Mouse (Mus musculus): Measurements from ENCODE around the gene Gm4553.
"Not testable (repeated sequence)": the region's sequence is repeated elsewhere in the genome, so short reads cannot be mapped to it uniquely, and the experiment has no call there.

The Gm4553 gene

DNA sequence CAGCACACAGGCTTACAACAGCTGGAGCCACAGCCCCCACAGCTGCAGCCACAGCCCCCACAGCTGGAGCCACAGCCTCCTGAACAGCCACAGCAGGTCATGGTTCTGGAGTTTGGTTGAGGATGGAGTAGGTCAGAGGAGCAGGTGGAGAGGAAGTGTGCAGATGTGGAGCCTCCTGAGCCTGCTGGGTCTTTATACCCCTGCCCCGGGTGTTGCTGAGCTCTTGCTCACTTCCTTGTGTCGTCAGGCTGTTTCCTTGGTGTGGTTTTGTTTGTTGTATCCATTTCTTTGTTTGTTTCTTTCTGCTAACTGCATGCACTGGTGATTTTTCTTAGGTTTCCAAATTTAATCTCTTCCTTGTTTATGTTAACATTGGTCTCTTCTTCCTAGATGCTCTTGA lies 29.6 kb downstream of the Gm4553 start, which contains the start of gene Gm39115:
Gene Gm39115 (minus strand): TSS at position 101 of the 400 bp plus-strand sequence.
- not testable (repeated sequence) for DNase-seq (ENCODE audit: low spot score in 2 of 2)

DNA sequence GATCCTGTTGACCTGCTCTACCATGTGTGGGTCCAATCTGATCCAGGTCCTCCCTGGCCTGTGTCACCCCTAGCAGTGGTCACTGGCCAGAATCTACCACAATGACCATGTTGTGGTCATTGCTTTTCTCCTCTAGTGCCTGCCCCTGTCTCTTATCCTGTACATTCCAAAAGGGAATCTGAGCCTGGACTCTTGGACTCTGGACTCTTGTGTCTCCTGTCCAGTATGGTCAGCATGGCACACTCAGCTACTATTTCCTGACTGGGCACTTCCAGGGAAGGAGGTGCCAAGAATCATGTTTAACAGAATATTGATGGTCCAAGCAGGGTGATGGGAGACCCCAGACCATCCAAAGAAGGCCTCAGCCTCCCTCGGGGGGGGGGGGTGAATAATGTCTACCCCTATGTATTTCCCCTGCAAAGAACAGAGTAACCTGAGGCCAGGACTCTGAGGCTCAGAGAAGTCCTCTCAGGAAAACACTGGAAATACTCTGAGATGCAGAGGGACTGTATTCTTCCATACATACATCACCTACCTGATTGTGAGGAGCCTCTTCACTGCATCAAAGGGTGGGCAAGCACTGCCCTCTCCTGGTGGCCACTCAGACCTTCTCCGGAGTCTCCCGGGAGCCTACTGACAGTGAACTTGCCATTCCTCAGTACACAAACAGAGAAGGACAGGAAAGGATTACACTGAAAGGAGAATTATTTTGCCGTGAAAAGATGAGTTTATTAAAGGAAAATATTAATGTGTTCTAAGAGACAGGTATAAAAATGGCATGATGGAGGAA lies 31.1 kb downstream of the Gm4553 start:
- DNase-seq (ENCODE audit: low spot score in 2 of 2): peak in 1 of 2 experiments; percentile 18

DNA sequence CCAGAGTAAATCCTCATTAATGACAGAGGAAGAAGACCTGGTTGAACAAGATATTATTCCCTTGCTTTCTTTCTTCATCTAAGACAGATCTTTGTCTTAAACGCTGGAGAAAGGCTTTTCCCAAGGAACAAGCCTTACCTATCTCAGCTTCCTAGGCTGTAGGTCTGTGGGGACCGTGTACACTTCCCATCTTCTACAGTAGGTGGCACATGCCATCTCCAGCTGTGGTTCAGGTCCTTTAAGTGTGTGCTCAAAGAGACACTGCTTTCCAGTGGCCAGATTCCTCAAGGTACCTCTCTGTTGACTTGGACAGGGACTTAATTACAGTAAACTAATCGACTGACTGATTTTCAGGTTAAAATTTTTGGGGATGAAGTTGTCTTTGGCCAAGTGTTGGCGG lies 36.7 kb downstream of the Gm4553 start:
- DNase-seq (ENCODE audit: low spot score in 2 of 2): no peak

DNA sequence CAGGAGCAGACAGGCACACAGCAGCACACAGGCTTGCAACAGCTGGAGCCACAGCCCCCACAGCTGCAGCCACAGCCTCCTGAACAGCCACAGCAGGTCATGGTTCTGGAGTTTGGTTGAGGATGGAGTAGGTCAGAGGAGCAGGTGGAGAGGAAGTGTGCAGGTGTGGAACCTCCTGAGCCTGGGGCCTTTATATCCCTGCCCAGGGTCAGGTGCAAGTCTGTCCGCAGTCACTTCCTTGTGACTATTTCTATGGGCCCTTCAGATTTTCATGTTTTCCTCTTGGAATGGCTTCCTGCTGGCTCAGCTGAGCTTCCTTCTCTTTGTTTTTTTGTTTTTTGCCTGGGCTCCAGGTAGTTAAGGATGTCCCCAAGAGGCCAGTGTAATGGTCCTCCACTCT lies 44.9 kb downstream of the Gm4553 start, which contains the start of gene Gm45618:
Gene Gm45618 (minus strand): TSS at position 101 of the 400 bp plus-strand sequence.
- DNase-seq (ENCODE audit: low spot score in 2 of 2): not testable (repeated sequence)

DNA sequence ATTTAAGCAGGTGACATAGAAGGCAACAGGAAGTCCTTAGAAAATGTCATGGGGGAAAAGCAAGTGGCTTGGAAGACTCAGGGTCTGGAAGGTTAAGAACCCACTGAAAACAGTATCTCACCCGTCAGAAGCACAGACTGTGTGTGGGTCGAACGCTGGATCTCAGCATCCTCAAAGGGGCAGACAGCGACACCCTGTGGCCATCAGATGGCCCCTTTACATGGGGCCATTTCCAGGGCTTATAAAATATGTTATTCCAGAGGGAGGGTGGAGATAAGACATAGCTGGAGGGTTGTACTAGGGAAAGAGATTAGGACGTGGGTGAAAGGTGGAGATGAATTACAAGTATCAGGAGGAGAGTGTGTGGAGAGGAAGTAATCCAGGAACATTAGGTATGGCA lies 45.9 kb downstream of the Gm4553 start:
- DNase-seq (ENCODE audit: low spot score in 2 of 2): peak in 1 of 2 experiments; percentile 10

Data from cerebellum, postnatal 4 days (tissue).